Mouse (Mus musculus): ENCODE results near the gene Klf13.

DNA sequence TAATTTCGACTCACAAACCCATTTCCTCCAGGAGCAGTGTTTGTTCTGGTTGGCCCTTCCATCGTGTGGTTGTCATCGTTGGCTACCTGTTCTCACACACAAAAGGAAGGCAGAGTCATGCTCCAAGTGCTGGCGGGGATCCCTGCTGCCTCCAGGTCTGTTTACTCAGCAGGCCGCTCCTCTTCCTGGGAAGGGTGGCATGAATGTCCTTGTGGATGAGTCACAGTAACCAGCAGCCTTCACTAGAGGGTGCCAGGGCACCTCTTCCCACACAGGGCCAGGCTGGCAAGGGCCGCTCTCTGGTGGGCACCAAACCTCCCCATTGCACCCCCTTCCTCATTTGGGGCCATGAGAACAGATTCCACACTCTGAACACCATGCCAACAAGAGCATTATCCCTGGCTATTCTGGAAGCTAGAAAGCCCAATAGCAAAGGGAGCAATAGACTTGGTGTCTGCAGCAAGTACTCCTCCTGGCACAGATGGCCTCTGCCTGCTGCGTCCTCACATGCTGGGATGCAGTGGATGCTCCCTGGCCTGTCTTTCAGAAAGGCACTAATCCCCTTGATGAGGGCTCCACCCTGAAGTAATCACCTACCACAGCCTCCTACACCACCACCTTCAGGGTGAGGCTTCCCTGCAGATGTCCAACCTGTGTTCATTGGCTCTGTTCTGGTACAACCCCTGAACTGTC is 86.7 kb downstream of the Klf13 start:
- peak; percentile 72 for TF ChIP-seq CTCF (IDR thresholded peaks at IDR 0.05)
- no peak for TF ChIP-seq POLR2A (IDR thresholded peaks at IDR 0.05; ENCODE audit: insufficient read depth, low read depth, low read length)
